Mouse (Mus musculus) forebrain, embryonic 12.5 days (tissue): Measurements from ENCODE around the gene Ppp6r1. TPM values are rescaled to one million over a fixed set of nuclear protein-coding genes. Genes with fewer than 3 reads are reported as not detected.
"Not testable (repeated sequence)": the region's sequence is repeated elsewhere in the genome, so short reads cannot be mapped to it uniquely, and the experiment has no call there.

ENCODE experiments used
- ATAC-seq: fragments of 200-750 bp; cut with Nextera tagmentation; 2 replicates; pipeline ENCODE4 v1.8.0; 2017; ENCODE audit warnings: moderate TSS enrichment; ENCODE audit not compliant: low FRiP score
- H3K27ac ChIP-seq: fragments of 300-500 bp; sonication (generic); 2 replicates; pipeline ENCODE4 v1.5.1; 2016; ENCODE audit warnings: mild to moderate bottlenecking
- H3K27me3 ChIP-seq: fragments of 300-500 bp; sonication (generic); 2 replicates; pipeline ENCODE4 v1.6.1; 2016; ENCODE audit warnings: mild to moderate bottlenecking
- H3K36me3 ChIP-seq: fragments of 300-500 bp; sonication (generic); replicated peaks from 2 replicates; pipeline ENCODE4 v1.6.1; 2016; ENCODE audit warnings: mild to moderate bottlenecking
- H3K4me1 ChIP-seq: fragments of 300-500 bp; sonication (generic); 2 replicates; pipeline ENCODE4 v1.6.1; 2016
- H3K4me2 ChIP-seq: fragments of 300-500 bp; sonication (generic); 2 replicates; pipeline ENCODE4 v1.6.1; 2016; ENCODE audit warnings: mild to moderate bottlenecking, moderate library complexity
- H3K4me3 ChIP-seq: fragments of 300-500 bp; sonication (generic); replicated peaks from 2 replicates; pipeline ENCODE4 v1.5.1; 2016; ENCODE audit warnings: mild to moderate bottlenecking
- H3K9ac ChIP-seq: fragments of 300-500 bp; sonication (generic); 2 replicates; pipeline ENCODE4 v1.6.1; 2016; ENCODE audit warnings: mild to moderate bottlenecking
- H3K9me3 ChIP-seq: fragments of 300-500 bp; sonication (generic); 2 replicates; pipeline ENCODE4 v1.6.1; 2016
- WGBS: fragments of 180-500 bp; shearing (Covaris S2); methylation state at CpG from one replicate; pipeline ENCODE4 v1.1.7; 2016; 5-methylcytosine and 5-hydroxymethylcytosine counted together
- polyA plus RNA-seq: library from polyadenylated mRNA; unstranded; fragments of >200 nt; fragmentation: Nextera tagmentation; extraction: Ambion mirVana; gene quantifications from 2 replicates; pipeline ENCODE4 v1.2.1, GENCODE M21; 2016

Ppp6r1 gene
- polyA plus RNA-seq, 1 experiment from 2014 or later: 25.3 TPM

GRCm38 (mm10) chr7:4608002-4608401 lies 50.8 kb downstream of the Ppp6r1 start:
- no peak for ATAC-seq
- Histone ChIP-seq H3K4me1 (no peaks in the 10 kb centered on the region), H3K4me3 (no peak overlapping the region), H3K9me3 (no peaks in the 10 kb centered on the region), H3K4me2 (no peak overlapping the region), H3K27ac (no peak overlapping the region), H3K9ac (no peak overlapping the region), H3K27me3 (no peaks in the 10 kb centered on the region), H3K36me3 (no peaks in the 10 kb centered on the region)
- 78% methylated on average over 5 of the region's 5 CpGs for WGBS

DNA sequence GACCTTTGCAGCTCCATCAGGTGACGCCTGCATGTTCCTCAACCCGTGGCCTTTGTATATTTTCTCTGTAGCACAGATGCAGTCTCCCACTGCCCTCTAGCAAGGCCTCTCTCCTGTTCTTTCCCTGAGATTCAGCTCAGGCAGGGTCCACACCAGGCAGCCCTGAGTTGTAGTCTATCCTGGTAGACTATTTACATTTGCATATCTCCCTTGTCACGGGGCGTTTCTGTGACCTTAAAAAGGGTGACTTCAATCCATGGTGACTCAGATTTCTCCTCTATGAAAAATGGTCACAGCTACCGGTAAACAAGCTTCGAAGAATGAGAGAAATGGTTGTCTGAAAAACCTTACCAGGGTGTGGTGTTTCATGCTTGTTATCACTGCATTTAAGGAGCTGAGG lies 54.9 kb downstream of the Ppp6r1 start, which contains the start of gene Ptprh:
Gene Ptprh (minus strand): TSS at position 169 of the 400 bp plus-strand sequence.
- Histone ChIP-seq H3K36me3 (no peaks in the 10 kb centered on the region), H3K4me1 (no peaks in the 10 kb centered on the region), H3K27ac (no peak within 1 kb of the TSS), H3K27me3 (no peaks in the 10 kb centered on the region), H3K9me3 (no peaks in the 10 kb centered on the region), H3K4me3 (no peak within 1 kb of the TSS), H3K4me2 (no peak within 1 kb of the TSS), H3K9ac (no peak within 1 kb of the TSS)
- WGBS: 82% methylated on average over 6 of the region's 6 CpGs
- ATAC-seq: no peak

DNA sequence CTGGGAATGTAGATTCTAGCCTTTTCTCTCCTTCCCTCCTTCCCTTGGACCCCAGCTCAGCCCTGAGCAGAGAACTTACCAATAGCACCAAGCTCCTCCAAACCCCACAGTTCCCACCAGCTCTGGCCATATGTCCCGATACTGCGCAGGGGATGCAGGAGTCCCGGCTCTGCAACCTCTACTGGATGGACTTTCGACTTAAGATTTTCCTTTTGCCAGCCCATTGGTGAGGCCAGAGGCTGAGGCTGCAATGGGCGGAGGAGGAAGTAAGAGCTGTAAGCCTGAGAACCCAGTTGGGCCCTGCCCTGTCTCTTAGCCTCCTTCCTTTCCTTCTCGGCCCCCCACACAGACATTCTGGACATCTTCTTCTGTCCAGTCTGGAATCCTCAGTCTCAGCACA lies 55.9 kb downstream of the Ppp6r1 start:
- 89% methylated on average over 6 of the region's 6 CpGs for WGBS
- no peak overlapping the region for H3K4me2 ChIP-seq
- no peaks in the 10 kb centered on the region for H3K9me3 ChIP-seq
- no peaks in the 10 kb centered on the region for H3K27me3 ChIP-seq
- no peak for ATAC-seq
- H3K4me3 ChIP-seq: no peak overlapping the region
- no peak overlapping the region for H3K9ac ChIP-seq
- H3K27ac ChIP-seq: no peak overlapping the region
- H3K36me3 ChIP-seq: no peaks in the 10 kb centered on the region
- no peaks in the 10 kb centered on the region for H3K4me1 ChIP-seq

DNA sequence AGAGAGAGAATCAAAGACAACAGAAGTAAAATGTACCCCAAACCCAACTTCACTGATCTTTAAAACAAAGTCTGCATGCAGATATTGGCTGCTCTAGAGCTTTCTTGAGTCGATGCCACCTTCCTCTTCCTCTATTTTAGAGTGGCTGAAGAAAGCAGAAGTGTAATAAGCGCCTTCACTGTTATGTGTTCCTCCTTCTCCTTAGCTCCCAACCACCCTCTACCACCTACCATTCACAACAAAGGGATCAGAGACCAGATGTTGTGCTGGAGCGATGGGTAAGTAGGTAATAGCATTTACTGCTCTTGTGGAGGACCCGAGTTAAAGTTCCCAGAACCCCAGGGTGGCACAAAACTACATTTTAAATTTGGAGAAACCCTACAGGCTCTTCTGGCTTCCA lies 61.8 kb downstream of the Ppp6r1 start:
- not testable (repeated sequence) for H3K36me3 ChIP-seq, H3K9ac ChIP-seq, H3K4me3 ChIP-seq, H3K27ac ChIP-seq, H3K4me1 ChIP-seq, H3K9me3 ChIP-seq, H3K27me3 ChIP-seq, H3K4me2 ChIP-seq, ATAC-seq
- WGBS: 62% methylated on average over 4 of the region's 4 CpGs

Other genes starting within 250 kb of the Ppp6r1 start
- gene Rdh13, start 213.4 kb downstream of the Ppp6r1 start, polyA plus RNA-seq: 26.5 and 26.7 TPM in 2 replicates
- 3.6 and 4.1 TPM in 2 replicates for gene Eps8l1, start 198.3 kb downstream of the Ppp6r1 start, polyA plus RNA-seq
- gene Ppp1r12c, start 157.3 kb downstream of the Ppp6r1 start, polyA plus RNA-seq: 54.6 and 59.7 TPM in 2 replicates
- 5.6 and 8.3 TPM in 2 replicates for gene Tnnt1, start 142.6 kb downstream of the Ppp6r1 start, polyA plus RNA-seq
- 2.2 and 2.4 TPM in 2 replicates for gene Tnni3, start 134.8 kb downstream of the Ppp6r1 start, polyA plus RNA-seq
- 1.7 and 2.9 TPM in 2 replicates for gene Dnaaf3, start 126.6 kb downstream of the Ppp6r1 start, polyA plus RNA-seq
- 34.6 and 35.2 TPM in 2 replicates for gene Syt5, start 111.5 kb downstream of the Ppp6r1 start, polyA plus RNA-seq
- gene Ptprh, start 55.0 kb downstream of the Ppp6r1 start, polyA plus RNA-seq: not detected in 2 replicates
- gene Tmem86b, start 27.6 kb downstream of the Ppp6r1 start, polyA plus RNA-seq: 3.7 and 5.1 TPM in 2 replicates
- gene Hspbp1, start 26.0 kb upstream of the Ppp6r1 start, polyA plus RNA-seq: 112 and 114 TPM in 2 replicates
- gene Brsk1, start 31.6 kb upstream of the Ppp6r1 start, polyA plus RNA-seq: 3.6 and 3.8 TPM in 2 replicates
- gene Tmem150b, start 66.2 kb upstream of the Ppp6r1 start, polyA plus RNA-seq: 0.27 and 0.35 TPM in 2 replicates
- 78.9 and 94.2 TPM in 2 replicates for gene Kmt5c, start 81.1 kb upstream of the Ppp6r1 start, polyA plus RNA-seq
- gene Cox6b2, start 94.1 kb upstream of the Ppp6r1 start, polyA plus RNA-seq: 31.3 and 32.5 TPM in 2 replicates
- gene Fam71e2, start 112.3 kb upstream of the Ppp6r1 start, polyA plus RNA-seq: not detected in 2 replicates
- gene Il11, start 123.8 kb upstream of the Ppp6r1 start, polyA plus RNA-seq: 0.24 and 0.77 TPM in 2 replicates
- gene Tmem190, start 123.9 kb upstream of the Ppp6r1 start, polyA plus RNA-seq: not detected in 2 replicates
- gene Tmem238, start 130.6 kb upstream of the Ppp6r1 start, polyA plus RNA-seq: 2.7 and 3.6 TPM in 2 replicates
- 306 and 310 TPM in 2 replicates for gene Rpl28, start 133.9 kb upstream of the Ppp6r1 start, polyA plus RNA-seq
- 434 and 445 TPM in 2 replicates for gene Ube2s, start 153.6 kb upstream of the Ppp6r1 start, polyA plus RNA-seq
- gene Shisa7, start 185.7 kb upstream of the Ppp6r1 start, polyA plus RNA-seq: 4.0 and 4.6 TPM in 2 replicates
- 2.1 and 2.7 TPM in 2 replicates for gene Isoc2b, start 211.2 kb upstream of the Ppp6r1 start, polyA plus RNA-seq
- 0.70 and 0.89 TPM in 2 replicates for gene Isoc2a, start 218.1 kb upstream of the Ppp6r1 start, polyA plus RNA-seq
- 0.24 and 0.41 TPM in 2 replicates for gene Gm36210, start 247.5 kb upstream of the Ppp6r1 start, polyA plus RNA-seq